Mouse (Mus musculus): ENCODE results near the gene Fam111a. TPM values are rescaled to one million over a fixed set of nuclear protein-coding genes. Genes with fewer than 3 reads are reported as not detected.

Gene Fam111a
- polyA plus RNA-seq, 1 experiment from 2014 or later: 24.9 TPM

Other genes starting within 250 kb of the Fam111a start
- gene Olfr1436, start 246.6 kb upstream of the Fam111a start, polyA plus RNA-seq (2014; fragmentation: Nextera tagmentation; extraction: Ambion mirVana): not detected in 2 replicates
- not detected in 2 replicates for gene Olfr1437, start 220.6 kb upstream of the Fam111a start, polyA plus RNA-seq (2014; fragmentation: Nextera tagmentation; extraction: Ambion mirVana)
- gene Olfr1438-ps1, start 209.8 kb upstream of the Fam111a start, polyA plus RNA-seq (2014; fragmentation: Nextera tagmentation; extraction: Ambion mirVana): not detected in 2 replicates
- not detected in 2 replicates for gene Olfr1440, start 158.5 kb upstream of the Fam111a start, polyA plus RNA-seq (2014; fragmentation: Nextera tagmentation; extraction: Ambion mirVana)
- gene Olfr1441, start 128.3 kb upstream of the Fam111a start, polyA plus RNA-seq (2014; fragmentation: Nextera tagmentation; extraction: Ambion mirVana): not detected in 2 replicates
- gene Pfpl, start 117.8 kb upstream of the Fam111a start, polyA plus RNA-seq (2014; fragmentation: Nextera tagmentation; extraction: Ambion mirVana): not detected in 2 replicates
- 0.10 and 0.17 TPM in 2 replicates for gene Mpeg1, start 85.0 kb upstream of the Fam111a start, polyA plus RNA-seq (2014; fragmentation: Nextera tagmentation; extraction: Ambion mirVana)
- 2.5 and 2.7 TPM in 2 replicates for gene Dtx4, start 44.3 kb upstream of the Fam111a start, polyA plus RNA-seq (2014; fragmentation: Nextera tagmentation; extraction: Ambion mirVana)
- gene Gm4952, start 54.2 kb downstream of the Fam111a start, polyA plus RNA-seq (2014; fragmentation: Nextera tagmentation; extraction: Ambion mirVana): not detected in 2 replicates
- not detected in 2 replicates for gene Glyat, start 87.6 kb downstream of the Fam111a start, polyA plus RNA-seq (2014; fragmentation: Nextera tagmentation; extraction: Ambion mirVana)
- not detected in 2 replicates for gene Olfr1442, start 124.7 kb downstream of the Fam111a start, polyA plus RNA-seq (2014; fragmentation: Nextera tagmentation; extraction: Ambion mirVana)
- not detected in 2 replicates for gene Olfr1443, start 132.4 kb downstream of the Fam111a start, polyA plus RNA-seq (2014; fragmentation: Nextera tagmentation; extraction: Ambion mirVana)
- not detected in 2 replicates for gene Keg1, start 150.0 kb downstream of the Fam111a start, polyA plus RNA-seq (2014; fragmentation: Nextera tagmentation; extraction: Ambion mirVana)
- gene Cntf, start 219.9 kb downstream of the Fam111a start, polyA plus RNA-seq (2014; fragmentation: Nextera tagmentation; extraction: Ambion mirVana): 0.64 and 1.2 TPM in 2 replicates